Mouse (Mus musculus) C2C12 (cell line): Measurements from ENCODE around the gene Gp1ba.

ENCODE experiments used
- CEBPB ChIP-seq: IDR thresholded peaks from one replicate; pipeline ENCODE4 v1.6.1; 2011; ENCODE audit warnings: low read depth, mild to moderate bottlenecking, control low read depth, moderate library complexity
- CTCF ChIP-seq: IDR thresholded peaks from one replicate; pipeline ENCODE4 v1.5.1; 2011; ENCODE audit not compliant: control insufficient read depth, insufficient read depth, insufficient read length
- MAX ChIP-seq: IDR thresholded peaks from one replicate; pipeline ENCODE4 v1.6.1; 2011; ENCODE audit warnings: mild to moderate bottlenecking, control low read depth
- MYOD1 ChIP-seq: IDR thresholded peaks from one replicate; pipeline ENCODE4 v1.6.1; 2011; ENCODE audit warnings: low read depth; ENCODE audit not compliant: control insufficient read depth, insufficient read length
- MYOG ChIP-seq: IDR thresholded peaks from one replicate; pipeline ENCODE4 v1.6.1; 2011; ENCODE audit not compliant: control insufficient read depth, insufficient read length; ENCODE audit errors: extremely low read depth
- USF1 ChIP-seq: IDR thresholded peaks from one replicate; pipeline ENCODE4 v1.6.1; 2011; ENCODE audit warnings: low read depth, mild to moderate bottlenecking, control low read depth, moderate library complexity

GRCm38 (mm10) chr11:70594253-70594989 lies 44.5 kb upstream of the Gp1ba start:
- TF ChIP-seq CTCF = no peak
- TF ChIP-seq MAX = no peak
- no peak for TF ChIP-seq MYOG
- no peak for TF ChIP-seq USF1
- TF ChIP-seq CEBPB = no peak
- TF ChIP-seq MYOD1 = no peak
